Mouse (Mus musculus) cerebellum, adult 9-11 months (tissue): ENCODE data around the gene Msrb1.
A peak's percentile ranks its signal among the peaks of the same experiment; 100 is the strongest.
"Not testable (repeated sequence)": the region's sequence is repeated elsewhere in the genome, so short reads cannot be mapped to it uniquely, and the experiment has no call there.

ENCODE experiments used
- DNase-seq: peaks from one replicate; pipeline ENCODE4 v3.0.0; 2022

Gene Msrb1

GRCm38 (mm10) chr17:24720616-24721015 is 15.8 kb upstream of the Msrb1 start:
- DNase-seq, result peak; percentile 31

GRCm38 (mm10) chr17:24721383-24721955 is 15.0 kb upstream of the Msrb1 start:
- DNase-seq, result not testable (repeated sequence)

GRCm38 (mm10) chr17:24722220-24722924 is 14.1 kb upstream of the Msrb1 start:
- DNase-seq, result no peak

GRCm38 (mm10) chr17:24723122-24723880 is 13.1 kb upstream of the Msrb1 start:
- DNase-seq, result no peak

GRCm38 (mm10) chr17:24723881-24724180 is 12.6 kb upstream of the Msrb1 start:
- no peak for DNase-seq

GRCm38 (mm10) chr17:24724184-24724583 is 12.3 kb upstream of the Msrb1 start, which contains the start of gene Ndufb10:
Ndufb10 (minus strand) TSS chr17:24724478.
- DNase-seq, result peak; percentile 94

- no peak for DNase-seq
Observed at GRCm38 (mm10) chr17:24725637-24726390, 10.6 kb upstream of the Msrb1 start.

- DNase-seq, result no peak
Observed at GRCm38 (mm10) chr17:24727618-24728017, 8.8 kb upstream of the Msrb1 start, which contains the start of gene Rpl3l. Rpl3l (plus strand) TSS chr17:24727820.

- no peak for DNase-seq
Observed at GRCm38 (mm10) chr17:24728184-24728583, 8.3 kb upstream of the Msrb1 start.

GRCm38 (mm10) chr17:24729067-24729466 is 7.4 kb upstream of the Msrb1 start:
- DNase-seq, result no peak

- DNase-seq, result no peak
Observed at GRCm38 (mm10) chr17:24730787-24731186, 5.7 kb upstream of the Msrb1 start.

- DNase-seq, result no peak
Observed at GRCm38 (mm10) chr17:24732233-24732935, 4.1 kb upstream of the Msrb1 start.

- no peak for DNase-seq
Observed at GRCm38 (mm10) chr17:24733434-24734050, 2.9 kb upstream of the Msrb1 start.

GRCm38 (mm10) chr17:24734513-24734912 is 1.9 kb upstream of the Msrb1 start:
- DNase-seq, result no peak

- DNase-seq, result peak; percentile 32
Observed at GRCm38 (mm10) chr17:24735446-24735845, 996 bp upstream of the Msrb1 start.

- DNase-seq, result no peak
Observed at GRCm38 (mm10) chr17:24737135-24737810, 831 bp downstream of the Msrb1 start.

GRCm38 (mm10) chr17:24738238-24738637 is 1.8 kb downstream of the Msrb1 start:
- DNase-seq, result no peak

GRCm38 (mm10) chr17:24739926-24740325 is 3.5 kb downstream of the Msrb1 start:
- DNase-seq, result no peak

GRCm38 (mm10) chr17:24742307-24742706 is 5.9 kb downstream of the Msrb1 start:
- no peak for DNase-seq

GRCm38 (mm10) chr17:24743896-24744295 is 7.5 kb downstream of the Msrb1 start:
- no peak for DNase-seq

- no peak for DNase-seq
Observed at GRCm38 (mm10) chr17:24744381-24744780, 7.9 kb downstream of the Msrb1 start.
